Mouse (Mus musculus) layer of hippocampus, postnatal 10 days (tissue): ENCODE results near the gene Osgin1. TPM values are rescaled to one million over a fixed set of nuclear protein-coding genes. Genes with fewer than 3 reads are reported as not detected.

Source experiments
- total RNA-seq, 2 experiments: library from RNA; stranded (reverse); gene quantifications; 2 replicates each; pipeline ENCODE4 v1.2.3; 2021

Osgin1 gene
- total RNA-seq, 2 experiments from 2014 or later, result 0.25 to 0.33 TPM

Other genes starting within 250 kb of the Osgin1 start
- 100 to 1,000 TPM; 561 to 593 TPM for gene Hsbp1, start 89.6 kb upstream of the Osgin1 start, total RNA-seq
- gene Mlycd, start 39.2 kb upstream of the Osgin1 start, total RNA-seq, result 10 to 100 TPM; 20.3 to 22.3 TPM
- gene Necab2, start 12.6 kb downstream of the Osgin1 start, total RNA-seq, result 100 to 1,000 TPM; 112 to 114 TPM
- gene Slc38a8, start 67.6 kb downstream of the Osgin1 start, total RNA-seq, result under 1 TPM; 0.21 to 0.22 TPM
- gene Mbtps1, start 124.6 kb downstream of the Osgin1 start, total RNA-seq, result 10 to 100 TPM; 62.7 to 67.9 TPM
- gene Hsdl1, start 141.1 kb downstream of the Osgin1 start, total RNA-seq, result 10 to 100 TPM; 52.3 to 53.2 TPM
- gene Dnaaf1, start 141.1 kb downstream of the Osgin1 start, total RNA-seq, result under 1 TPM; 0.45 to 0.57 TPM
- gene Taf1c, start 171.1 kb downstream of the Osgin1 start, total RNA-seq, result 10 to 100 TPM; 12.5 to 13.0 TPM
- under 1 TPM in 1 of 2 experiments, not detected in 1; 0.25 TPM for gene Adad2, start 178.6 kb downstream of the Osgin1 start, total RNA-seq
- 1 to 10 TPM in 1 of 2 experiments, under 1 TPM in 1; 0.91 to 1.1 TPM for gene Kcng4, start 201.6 kb downstream of the Osgin1 start, total RNA-seq
- 1 to 10 TPM; 5.1 to 5.2 TPM for gene Wfdc1, start 232.2 kb downstream of the Osgin1 start, total RNA-seq